Mouse (Mus musculus) hindbrain, embryonic 14.5 days (tissue): Measurements from ENCODE around the gene Pou4f1. TPM values are rescaled to one million over a fixed set of nuclear protein-coding genes. Genes with fewer than 3 reads are reported as not detected.
A peak's percentile ranks its signal among the peaks of the same experiment; 100 is the strongest.

Source experiments
- ATAC-seq: fragments of 200-750 bp; cut with Nextera tagmentation; 2 replicates; pipeline ENCODE4 v1.8.0; 2017; ENCODE audit warnings: moderate number of reproducible peaks, mild to moderate bottlenecking, moderate TSS enrichment, moderate library complexity; ENCODE audit not compliant: low FRiP score
- DNase-seq: peaks from one replicate; pipeline ENCODE4 v3.0.0-alpha.2; 2015; ENCODE audit warnings: low spot score
- H3K27ac ChIP-seq: fragments of 300-500 bp; sonication (generic); 2 replicates; pipeline ENCODE4 v1.5.1; 2014; ENCODE audit warnings: mild to moderate bottlenecking, moderate library complexity
- H3K27me3 ChIP-seq: fragments of 300-500 bp; sonication (generic); 2 replicates; pipeline ENCODE4 v1.6.1; 2014; ENCODE audit warnings: mild to moderate bottlenecking, low read length, mixed read lengths; ENCODE audit not compliant: control insufficient read depth, insufficient read depth
- H3K36me3 ChIP-seq: fragments of 300-500 bp; sonication (generic); replicated peaks from 2 replicates; pipeline ENCODE4 v1.6.1; 2014; ENCODE audit not compliant: control insufficient read depth, insufficient read depth
- H3K4me1 ChIP-seq: fragments of 300-500 bp; sonication (generic); replicated peaks from 2 replicates; pipeline ENCODE4 v1.6.1; 2014; ENCODE audit warnings: antibody characterized with exemption, low read length, mixed read lengths; ENCODE audit not compliant: control insufficient read depth, insufficient read depth
- H3K4me2 ChIP-seq: fragments of 300-500 bp; sonication (generic); replicated peaks from 2 replicates; pipeline ENCODE4 v1.6.1; 2014; ENCODE audit warnings: mild to moderate bottlenecking, moderate library complexity
- H3K4me3 ChIP-seq: fragments of 300-500 bp; sonication (generic); replicated peaks from 2 replicates; pipeline ENCODE4 v1.5.1; 2014; ENCODE audit warnings: mild to moderate bottlenecking, low read length
- H3K9ac ChIP-seq: fragments of 300-500 bp; sonication (generic); 2 replicates; pipeline ENCODE4 v1.6.1; 2014
- H3K9me3 ChIP-seq: fragments of 300-500 bp; sonication (generic); 2 replicates; pipeline ENCODE4 v1.6.1; 2016; ENCODE audit warnings: low read length; ENCODE audit not compliant: control insufficient read depth
- WGBS: fragments of 180-500 bp; shearing (Covaris S2); extraction: QIAGEN DNeasy Blood & Tissue Kit; methylation state at CpG from one replicate; pipeline ENCODE4 v1.1.7; 2014; 5-methylcytosine and 5-hydroxymethylcytosine counted together
- polyA plus RNA-seq: library from polyadenylated mRNA; unstranded; fragments of >200 nt; fragmentation: Nextera tagmentation; extraction: Ambion mirVana; gene quantifications from 2 replicates; pipeline ENCODE4 v1.2.1, GENCODE M21; 2014

Gene Pou4f1
- polyA plus RNA-seq, 1 experiment from 2014 or later, result 49.5 TPM

GRCm38 (mm10) chr14:104458728-104459512 is 8.9 kb downstream of the Pou4f1 start:
- Histone ChIP-seq H3K9ac (no peak overlapping the region), H3K27me3 (peaks cover 71% of the 10 kb centered on the region), H3K27ac (peak overlapping the region; percentile 58; the same call in 1 of the 2 replicates), H3K9me3 (no peaks in the 10 kb centered on the region), H3K4me3 (peak overlapping the region; percentile 10), H3K4me1 (peaks cover 5% of the 10 kb centered on the region), H3K36me3 (no peaks in the 10 kb centered on the region), H3K4me2 (peak overlapping the region; percentile 51)
- DNase-seq (no peak), ATAC-seq (no peak)
- 2% methylated on average over 19 of the region's 19 CpGs for WGBS

DNA sequence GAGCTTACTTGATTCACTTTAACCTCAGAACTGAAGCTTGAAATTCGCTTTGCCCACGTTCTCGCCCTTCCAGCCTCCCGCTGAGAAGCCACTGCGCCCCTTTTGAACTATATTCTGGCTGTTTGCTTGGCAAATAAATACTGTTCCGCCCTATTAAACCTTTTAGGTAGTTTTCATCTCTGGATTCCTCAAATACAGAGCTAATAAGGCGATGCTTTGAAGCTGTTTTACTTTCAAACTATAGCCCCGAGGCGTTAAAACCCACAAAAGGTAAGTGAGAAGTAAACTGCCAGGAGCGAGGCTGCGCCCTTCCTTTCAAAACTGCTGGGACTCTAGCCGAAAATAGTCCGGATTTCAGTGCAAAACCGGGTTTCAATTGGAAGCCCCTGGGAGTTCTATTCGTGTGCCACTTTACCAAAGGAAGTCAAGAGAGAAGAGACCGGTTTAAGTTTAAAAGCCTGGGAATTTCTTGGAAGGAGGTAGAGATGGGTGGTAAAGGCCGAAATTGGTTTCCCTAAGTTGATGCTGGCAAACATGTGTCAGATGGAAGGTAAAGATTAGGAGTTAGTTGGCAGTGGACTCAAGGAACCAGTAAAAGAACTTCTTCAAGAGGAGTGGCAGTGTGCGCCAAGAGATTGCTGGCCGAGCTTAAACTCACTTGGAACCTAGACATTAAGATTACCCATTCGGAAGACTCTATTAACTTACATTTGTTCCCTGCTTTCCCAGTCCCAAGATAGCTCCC is 9.7 kb downstream of the Pou4f1 start:
- Histone ChIP-seq H3K9ac (peak overlapping the region; percentile 25; the same call in 1 of the 2 replicates), H3K9me3 (no peaks in the 10 kb centered on the region), H3K4me2 (peak overlapping the region; percentile 51), H3K4me3 (peak overlapping the region; percentile 8; the same call in 1 of the 2 replicates), H3K27me3 (peaks cover 70% of the 10 kb centered on the region), H3K36me3 (no peaks in the 10 kb centered on the region), H3K27ac (peak overlapping the region; percentile 23; the same call in 1 of the 2 replicates), H3K4me1 (peaks cover 5% of the 10 kb centered on the region)
- no peak for DNase-seq
- 1% methylated on average over 20 of the region's 20 CpGs for WGBS
- ATAC-seq, result no peak

- H3K4me3 ChIP-seq, result no peak overlapping the region
- peaks cover 5% of the 10 kb centered on the region for H3K4me1 ChIP-seq
- peaks cover 66% of the 10 kb centered on the region for H3K27me3 ChIP-seq
- 0 out of 2 replicates have a peak overlapping the region, but pooled peaks have one; percentile 15 for H3K4me2 ChIP-seq
- peak; percentile 34; the same call in 1 of the 2 replicates for ATAC-seq
- H3K36me3 ChIP-seq, result no peaks in the 10 kb centered on the region
- no peaks in the 10 kb centered on the region for H3K9me3 ChIP-seq
- peak overlapping the region; percentile 29; the same call in 1 of the 2 replicates for H3K27ac ChIP-seq
- DNase-seq, result no peak
- under 1% methylated on average over 5 of the region's 5 CpGs for WGBS
- peak overlapping the region; percentile 31; the same call in 1 of the 2 replicates for H3K9ac ChIP-seq
These were observed 10.8 kb downstream of the Pou4f1 start for GRCm38 (mm10) chr14:104456976-104457375.

DNA sequence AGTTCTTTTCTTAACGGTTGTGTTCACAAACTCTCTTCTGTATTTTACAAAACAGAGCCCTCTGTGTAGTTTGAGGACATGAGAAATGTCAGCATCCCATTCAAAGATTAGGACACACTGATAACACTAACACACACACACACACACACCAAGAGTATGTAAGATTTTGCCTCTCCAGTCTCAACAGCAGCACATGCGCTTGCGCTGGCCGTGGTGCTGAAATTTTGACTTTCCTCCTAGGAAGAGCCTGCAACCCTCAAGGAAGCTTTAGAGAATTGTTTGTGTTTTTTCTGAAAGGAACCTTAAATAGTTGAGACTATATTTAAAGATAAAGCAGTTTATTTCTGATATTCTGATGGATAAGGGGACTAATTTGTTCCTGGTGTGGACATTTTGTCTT is 14.0 kb downstream of the Pou4f1 start:
- no peak overlapping the region for H3K27ac ChIP-seq

DNA sequence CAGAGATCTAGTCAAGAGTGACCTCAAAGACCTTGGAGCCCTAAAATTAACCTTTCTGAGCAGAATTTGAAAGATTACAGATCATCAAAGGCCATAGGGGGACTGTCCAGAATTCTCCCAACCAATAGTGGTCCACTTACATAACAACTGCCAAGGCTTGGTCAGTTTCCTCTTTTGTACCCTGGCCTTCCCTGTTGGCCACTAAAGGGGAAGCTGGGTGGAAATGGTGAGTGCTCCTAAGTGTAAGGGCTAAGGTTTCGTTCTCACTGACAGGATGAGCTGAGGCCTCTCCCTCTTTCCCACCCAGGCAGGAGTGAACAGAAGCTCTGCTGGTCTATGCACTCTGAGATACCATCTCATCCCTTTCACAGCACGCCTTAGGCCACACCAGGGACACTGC is 33.5 kb downstream of the Pou4f1 start:
- H3K9ac ChIP-seq, result no peak overlapping the region
- no peaks in the 10 kb centered on the region for H3K27me3 ChIP-seq
- H3K4me3 ChIP-seq, result no peak overlapping the region
- no peak overlapping the region for H3K4me2 ChIP-seq
- DNase-seq, result no peak
- ATAC-seq, result no peak
- H3K4me1 ChIP-seq, result no peaks in the 10 kb centered on the region
- no peaks in the 10 kb centered on the region for H3K9me3 ChIP-seq
- no peaks in the 10 kb centered on the region for H3K36me3 ChIP-seq
- WGBS, result 57% methylated on average over 2 of the region's 2 CpGs
- H3K27ac ChIP-seq, result no peak overlapping the region

More for the DNA sequence above, 14.0 kb downstream of the Pou4f1 start:
- DNase-seq, result peak; percentile 68
- Histone ChIP-seq H3K4me2 (no peak overlapping the region), H3K36me3 (no peaks in the 10 kb centered on the region), H3K27me3 (peaks cover 49% of the 10 kb centered on the region), H3K4me1 (no peaks in the 10 kb centered on the region), H3K9me3 (no peaks in the 10 kb centered on the region), H3K9ac (no peak overlapping the region), H3K4me3 (no peak overlapping the region)
- WGBS, result 25% methylated on average over 4 of the region's 4 CpGs
- ATAC-seq, result no peak

GRCm38 (mm10) chr14:104430819-104431218 is 37.0 kb downstream of the Pou4f1 start:
- ATAC-seq, result no peak
- WGBS, result 85% methylated on average over 4 of the region's 4 CpGs
- H3K4me1 ChIP-seq, result no peaks in the 10 kb centered on the region

GRCm38 (mm10) chr14:104423688-104424470 is 43.9 kb downstream of the Pou4f1 start:
- no peak for ATAC-seq
- Histone ChIP-seq H3K4me1 (peaks cover 11% of the 10 kb centered on the region), H3K9ac (no peak overlapping the region), H3K4me3 (no peak overlapping the region), H3K36me3 (no peaks in the 10 kb centered on the region), H3K4me2 (no peak overlapping the region), H3K27me3 (no peaks in the 10 kb centered on the region), H3K9me3 (no peaks in the 10 kb centered on the region), H3K27ac (no peak overlapping the region)
- DNase-seq, result peak; percentile 54
- 36% methylated on average over 14 of the region's 14 CpGs for WGBS

More at GRCm38 (mm10) chr14:104430819-104431218, 37.0 kb downstream of the Pou4f1 start:
- H3K4me3 ChIP-seq, result no peak overlapping the region
- H3K36me3 ChIP-seq, result no peaks in the 10 kb centered on the region
- H3K9me3 ChIP-seq, result no peaks in the 10 kb centered on the region
- H3K4me2 ChIP-seq, result no peak overlapping the region
- DNase-seq, result no peak
- no peak overlapping the region for H3K27ac ChIP-seq
- no peaks in the 10 kb centered on the region for H3K27me3 ChIP-seq
- H3K9ac ChIP-seq, result no peak overlapping the region
